Mouse (Mus musculus) gastrocnemius, adult 2 months (tissue): ENCODE measurements around the gene Vars. TPM values are rescaled to one million over a fixed set of nuclear protein-coding genes. Genes with fewer than 3 reads are reported as not detected.
"Not testable (repeated sequence)": the region's sequence is repeated elsewhere in the genome, so short reads cannot be mapped to it uniquely, and the experiment has no call there.

Source experiments
- DNase-seq: peaks from one replicate; pipeline ENCODE4 v3.0.0; 2022
- H3K27ac ChIP-seq: fragments of 200-600 bp; 2 replicates; pipeline ENCODE4 v1.8.1; 2022; ENCODE audit warnings: mild to moderate bottlenecking
- H3K4me3 ChIP-seq: fragments of 200-600 bp; 2 replicates; pipeline ENCODE4 v1.8.1; 2022; ENCODE audit warnings: mild to moderate bottlenecking, moderate library complexity
- CTCF ChIP-seq: fragments of 200-600 bp; IDR thresholded peaks from 2 replicates; pipeline ENCODE4 v1.8.1; 2022; ENCODE audit warnings: antibody characterized with exemption, mild to moderate bottlenecking, moderate library complexity
- intact Hi-C: fragments of 180-260 bp; cut with DNase I; formaldehyde crosslinking; loops from one replicate; pipeline ENCODE4 v1.15.1; 2025
- long read RNA-seq, 2 experiments: library from polyadenylated mRNA; stranded (forward); transcript quantifications; one replicate each; pipeline ENCODE4 v2.0.0; 2021
- total RNA-seq, 2 experiments: library from RNA; stranded (reverse); gene quantifications; 2 replicates each; pipeline ENCODE4 v1.2.3; 2021

Vars gene
- 10 to 100 TPM; 31.0 to 35.2 TPM for total RNA-seq
- long read RNA-seq, experiment 1, full-length matches to known transcripts = 66 of 108 reads
- long read RNA-seq, experiment 1, partial matches to known transcripts = 31 of 108 reads
- long read RNA-seq, experiment 1, other reads (novel, unspliced or antisense) = 11 of 108 reads
- long read RNA-seq, experiment 2, full-length matches to known transcripts = 84 of 121 reads
- long read RNA-seq, experiment 2, partial matches to known transcripts = 29 of 121 reads
- long read RNA-seq, experiment 2, other reads (novel, unspliced or antisense) = 8 of 121 reads

GRCm38 (mm10) chr17:35000717-35001451, at the start of gene Vars:
Vars (plus strand) TSS chr17:35000987.
- H3K27ac ChIP-seq = peak within 1 kb of the TSS; percentile 99
- peak; percentile 92 for DNase-seq
- TF ChIP-seq CTCF = no peak
- intact Hi-C loops = no loop called here
- peak within 1 kb of the TSS; percentile 96 for H3K4me3 ChIP-seq

DNA sequence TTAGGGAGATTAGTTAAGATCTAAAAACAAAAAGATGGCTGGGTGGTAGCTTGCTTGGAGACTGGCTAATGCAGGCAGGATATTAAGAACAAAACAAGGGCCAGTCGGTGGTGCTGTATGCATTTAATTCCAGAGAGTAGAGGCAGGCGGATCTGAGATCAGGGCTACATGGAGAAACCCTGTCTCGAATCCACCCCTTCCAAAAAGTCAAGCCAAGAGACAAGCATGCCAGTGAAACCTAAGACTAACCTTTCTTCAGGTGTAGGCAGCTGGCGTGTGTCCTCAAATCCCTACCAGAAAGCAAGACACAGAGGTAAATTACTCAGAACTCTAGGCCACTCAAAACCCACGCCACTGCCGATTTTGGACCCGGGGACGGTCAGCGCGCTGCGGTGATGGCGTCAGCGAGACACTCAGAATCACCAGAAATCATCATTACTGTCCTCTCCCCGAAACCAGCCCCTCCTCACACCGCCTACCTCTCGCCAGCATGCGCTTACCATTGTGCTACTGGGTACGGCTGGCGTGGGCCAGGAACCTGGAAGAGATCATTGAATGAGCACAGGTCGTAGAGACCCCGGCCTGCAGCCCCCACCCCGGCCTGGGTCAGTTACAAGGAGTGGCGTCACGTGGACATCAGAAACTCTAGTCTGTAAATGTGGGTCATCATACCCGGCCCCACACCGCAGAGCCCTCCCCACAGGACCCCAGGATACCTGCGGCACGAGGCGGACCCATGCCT, 49.0 kb upstream of the Vars start:
- H3K27ac ChIP-seq = peak overlapping the region; percentile 95
- peak overlapping the region; percentile 96 for H3K4me3 ChIP-seq
- DNase-seq = no peak
- intact Hi-C loops = loop anchor here (1.0 to 2.0 kb wide), 2 partner anchors 21 to 29 kb away; partner anchors contain the start of genes Lsm2 and Neu1
- no peak for TF ChIP-seq CTCF

GRCm38 (mm10) chr17:34952378-34953040, 48.3 kb upstream of the Vars start:
- intact Hi-C loops = loop anchor here (1.0 kb wide), 1 partner anchor 29 kb away; the partner anchor contains the start of gene Lsm2
- Histone ChIP-seq H3K4me3 (peak overlapping the region; percentile 96), H3K27ac (peak overlapping the region; percentile 95)
- peak; percentile 87 for TF ChIP-seq CTCF
- peak; percentile 86 for DNase-seq

- no peak for TF ChIP-seq CTCF
- Histone ChIP-seq H3K27ac (no peak overlapping the region), H3K4me3 (no peak overlapping the region)
- intact Hi-C loops = no loop called here
- DNase-seq = no peak
Observed at GRCm38 (mm10) chr17:34953258-34953657, 47.5 kb upstream of the Vars start.

- intact Hi-C loops = no loop called here
- Histone ChIP-seq H3K4me3 (no peak overlapping the region), H3K27ac (no peak overlapping the region)
- no peak for DNase-seq
- no peak for TF ChIP-seq CTCF
Observed at GRCm38 (mm10) chr17:34953904-34954303, 46.9 kb upstream of the Vars start.

DNA sequence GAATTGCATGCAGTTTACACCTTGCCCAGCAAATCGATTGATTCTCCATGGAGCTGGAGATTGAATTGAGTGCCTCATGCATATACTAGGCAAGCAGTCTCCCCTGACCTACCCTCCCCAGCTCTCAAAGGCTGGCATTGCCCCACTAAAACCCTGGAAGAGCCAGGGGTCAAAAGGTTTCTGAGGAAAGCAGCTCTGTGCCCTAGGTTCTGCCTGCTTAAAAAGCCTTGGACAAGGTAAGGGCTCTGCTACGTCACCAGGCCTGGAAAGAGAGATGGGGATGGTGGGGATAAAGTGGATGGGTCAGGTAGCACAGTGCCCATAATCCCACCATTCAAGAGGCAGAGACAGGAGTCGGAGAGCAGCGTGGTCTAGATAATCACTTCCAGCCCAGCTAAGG, 46.0 kb upstream of the Vars start:
- no peak for TF ChIP-seq CTCF
- intact Hi-C loops = loop anchor here (1.0 kb wide), 1 partner anchor 23 kb away; no protein-coding TSS in a partner anchor
- H3K27ac ChIP-seq = no peak overlapping the region
- DNase-seq = no peak
- no peak overlapping the region for H3K4me3 ChIP-seq

DNA sequence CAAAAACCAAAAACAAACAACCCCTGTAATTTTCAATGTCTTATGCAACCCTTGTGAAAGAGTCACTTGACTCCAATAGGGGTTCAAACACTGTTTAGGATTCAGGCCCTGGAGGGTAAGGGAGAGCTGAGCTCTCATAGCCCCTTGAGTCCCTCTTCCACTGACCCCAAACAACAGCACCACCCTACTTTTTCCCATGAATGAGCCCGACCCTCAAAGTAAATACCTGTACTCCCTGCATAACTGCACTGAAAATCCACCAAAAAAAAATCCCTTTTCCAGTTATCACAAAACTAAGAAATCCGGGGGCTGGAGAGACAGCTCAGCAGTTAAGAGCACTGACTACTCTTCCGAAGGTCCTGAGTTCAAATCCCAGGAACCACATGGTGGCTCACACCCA, 44.9 kb upstream of the Vars start:
- Histone ChIP-seq H3K4me3 (no peak overlapping the region), H3K27ac (no peak overlapping the region)
- intact Hi-C loops = loop anchor here (1.0 kb wide), 1 partner anchor 22 kb away; no protein-coding TSS in a partner anchor
- DNase-seq = no peak
- TF ChIP-seq CTCF = no peak

GRCm38 (mm10) chr17:34956340-34956739, 44.4 kb upstream of the Vars start:
- no peak overlapping the region for H3K4me3 ChIP-seq
- intact Hi-C loops = no loop called here

GRCm38 (mm10) chr17:34957291-34957690, 43.5 kb upstream of the Vars start:
- DNase-seq, H3K27ac ChIP-seq, intact Hi-C loops: not testable (repeated sequence)
- peak overlapping the region; percentile 51 for H3K4me3 ChIP-seq

More at GRCm38 (mm10) chr17:34956340-34956739, 44.4 kb upstream of the Vars start:
- no peak for DNase-seq
- no peak overlapping the region for H3K27ac ChIP-seq
- peak; percentile 48 for TF ChIP-seq CTCF

DNA sequence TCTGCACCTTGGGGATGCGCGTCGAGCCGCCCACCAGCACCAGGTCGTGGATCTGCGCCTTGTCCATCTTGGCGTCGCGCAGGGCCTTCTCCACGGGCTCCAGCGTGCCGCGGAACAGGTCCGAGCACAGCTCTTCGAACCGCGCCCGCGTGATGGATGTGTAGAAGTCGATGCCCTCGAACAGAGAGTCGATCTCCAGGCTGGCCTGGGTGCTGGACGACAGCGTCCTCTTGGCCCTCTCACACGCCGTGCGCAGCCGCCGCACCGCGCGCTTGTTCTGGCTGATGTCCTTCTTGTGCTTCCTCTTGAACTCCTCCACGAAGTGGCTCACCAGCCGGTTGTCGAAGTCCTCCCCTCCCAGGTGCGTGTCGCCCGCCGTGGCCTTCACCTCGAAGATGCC, 42.8 kb upstream of the Vars start:
- intact Hi-C loops, DNase-seq, H3K27ac ChIP-seq: not testable (repeated sequence)
- peak overlapping the region; percentile 51 for H3K4me3 ChIP-seq

GRCm38 (mm10) chr17:34958734-34959129, 42.1 kb upstream of the Vars start:
- H3K27ac ChIP-seq = peak overlapping the region; percentile 95
- intact Hi-C loops = not testable (repeated sequence)
- peak; percentile 44 for DNase-seq

DNA sequence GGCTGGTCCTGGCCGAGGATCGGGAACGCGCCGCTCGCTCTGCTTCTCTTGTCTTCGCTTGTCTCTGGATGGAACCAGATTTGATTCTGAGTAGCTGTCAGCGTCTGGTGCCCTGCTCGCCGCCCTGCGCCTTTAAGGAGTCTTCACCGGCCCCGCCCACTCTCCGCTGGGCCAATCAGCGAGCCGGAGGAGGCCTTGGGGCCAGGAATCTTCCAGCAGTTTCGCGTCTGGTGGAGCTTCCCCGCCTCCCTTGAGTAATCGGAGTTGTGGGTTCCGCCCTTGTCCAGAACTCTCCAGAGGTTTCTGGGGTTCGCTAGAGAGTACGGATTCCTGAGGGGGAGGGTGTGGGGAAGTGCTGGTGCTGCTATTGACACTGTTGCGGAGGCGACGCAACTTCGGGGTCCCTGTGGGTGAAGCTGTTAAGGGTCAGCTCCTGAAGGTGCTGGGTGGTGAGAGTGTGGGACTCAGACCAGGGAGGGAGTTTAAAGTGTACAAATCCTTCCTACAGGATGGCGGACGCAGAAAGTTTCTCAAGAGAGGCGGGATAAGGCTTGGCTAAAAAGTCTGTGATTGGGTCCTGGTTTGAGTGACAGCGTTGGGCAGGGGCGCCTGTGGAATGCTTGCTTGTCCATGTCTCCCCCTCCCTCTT, 41.5 kb upstream of the Vars start, which contains the start of gene Hspa1b:
Gene Hspa1b (minus strand): TSS at position 109 of the 649 bp plus-strand sequence.
- H3K27ac ChIP-seq = peak within 1 kb of the TSS; percentile 95
- peak within 1 kb of the TSS; percentile 83 for H3K4me3 ChIP-seq
- intact Hi-C loops = not testable (repeated sequence)
- DNase-seq = peak; percentile 85

More at GRCm38 (mm10) chr17:34958734-34959129, 42.1 kb upstream of the Vars start:
- H3K4me3 ChIP-seq = peak overlapping the region; percentile 83
